8 mouse cellular contexts compared by ENCODE assay signal in genomic region chrX:103026256-103027028, GRCm38 (mm10).
A peak's percentile ranks its signal among the peaks of the same experiment; 100 is the strongest.
DNase-seq lines count a peak whose midpoint lies in the region; ATAC-seq and TF ChIP-seq lines count a peak whose summit lies in the region.

No protein-coding gene starts in this region.

- no peaks in the 10 kb centered on the region for H3K36me3 ChIP-seq in ES-Bruce4 (ENCODE audit: control insufficient read depth, insufficient read depth, low read length, poor library complexity, severe bottlenecking)
- no peaks in the 10 kb centered on the region for H3K36me3 ChIP-seq in heart, embryonic 13.5 days

- 11% methylated on average over 20 of the region's 22 CpGs for WGBS in heart, embryonic 13.5 days

- H3K27me3 ChIP-seq in ES-Bruce4 (ENCODE audit: control insufficient read depth, insufficient read depth, low read length, poor library complexity, severe bottlenecking): no peaks in the 10 kb centered on the region
- peaks cover 14% of the 10 kb centered on the region for H3K27me3 ChIP-seq in heart, embryonic 13.5 days (replicated peaks)

- ATAC-seq in heart, embryonic 13.5 days (ENCODE audit: extremely low read depth, insufficient number of reproducible peaks, low FRiP score, low TSS enrichment): no peak
- peak; percentile 100 for ATAC-seq in megakaryocyte progenitor cell, adult 5-6 weeks (replicated peaks; ENCODE audit: poor library complexity)

- TF ChIP-seq EP300 in ES-Bruce4 (IDR thresholded peaks at IDR 0.05; ENCODE audit: insufficient read depth, low read depth, low read length): no peak

- H3K4me3 ChIP-seq in ES-Bruce4 (ENCODE audit: low read depth, low read length): peak overlapping the region; percentile 48
- peak overlapping the region; percentile 54 for H3K4me3 ChIP-seq in heart, embryonic 13.5 days

- TF ChIP-seq CTCF in ES-Bruce4 (IDR thresholded peaks at IDR 0.05; ENCODE audit: low read depth, low read length): no peak
- TF ChIP-seq CTCF in brain, embryonic 14.5 days (IDR thresholded peaks at IDR 0.05; ENCODE audit: borderline replicate concordance, extremely low read depth, insufficient read depth, insufficient read length): no peak

- peak overlapping the region; percentile 66 for H3K4me2 ChIP-seq in heart, embryonic 13.5 days

- peak; percentile 83 for DNase-seq in brain, embryonic 14.5 days (ENCODE audit: low read depth)
- DNase-seq in kidney, postnatal 25 days: peak; percentile 9 to 37
- DNase-seq in testis, postnatal 14 days (ENCODE audit: low spot score): peak; percentile 47
- no peak for DNase-seq in left cerebral cortex, adult 9 months (ENCODE audit: low spot score in 2 of 2)
- no peak for DNase-seq in gastrocnemius, adult 8-10 months (ENCODE audit: low spot score in 2 of 2)

- H3K4me1 ChIP-seq in ES-Bruce4 (ENCODE audit: control insufficient read depth, insufficient read depth, low read length): no peaks in the 10 kb centered on the region
- no peaks in the 10 kb centered on the region for H3K4me1 ChIP-seq in heart, embryonic 13.5 days

- no peak overlapping the region for H3K9ac ChIP-seq in ES-Bruce4 (ENCODE audit: low read depth, poor library complexity, severe bottlenecking)
- H3K9ac ChIP-seq in heart, embryonic 13.5 days: peak overlapping the region; percentile 73

- no peaks in the 10 kb centered on the region for H3K9me3 ChIP-seq in ES-Bruce4 (replicated peaks; ENCODE audit: control insufficient read depth, insufficient read depth, low read length, poor library complexity, severe bottlenecking)
- no peaks in the 10 kb centered on the region for H3K9me3 ChIP-seq in heart, embryonic 13.5 days

- no peak for TF ChIP-seq POLR2A in ES-Bruce4 (IDR thresholded peaks at IDR 0.05; ENCODE audit: insufficient read depth, low read length)
- TF ChIP-seq POLR2A in brain, embryonic 14.5 days (IDR thresholded peaks at IDR 0.05; ENCODE audit: borderline replicate concordance, extremely low read depth, insufficient read depth, insufficient read length, poor library complexity, severe bottlenecking): no peak

- no peak overlapping the region for H3K27ac ChIP-seq in ES-Bruce4 (ENCODE audit: insufficient read depth, low read length)
- H3K27ac ChIP-seq in heart, embryonic 13.5 days (replicated peaks): peak overlapping the region; percentile 66

Comparison
In these comparisons a context has a peak if more than half of its experiments do, and no peak if none do; other contexts are left out.
1. DNase-seq: peak in brain, embryonic 14.5 days (single experiment), kidney, postnatal 25 days (2 of 2) and testis, postnatal 14 days (single experiment); none in left cerebral cortex, adult 9 months (0 of 2) and gastrocnemius, adult 8-10 months (0 of 2).